Comparison of ENCODE assay signal across 8 mouse cellular contexts in genomic region chr17:12960331-12960873, GRCm38 (mm10). TPM values are rescaled to one million over a fixed set of nuclear protein-coding genes. Genes with fewer than 3 reads are reported as not detected.
DNase-seq lines count a peak whose midpoint lies in the region; ATAC-seq lines count a peak whose summit lies in the region.

Gene Acat2 (minus strand): TSS chr17:12960747.

- under 1% methylated on average over 42 of the region's 42 CpGs for WGBS in hindbrain, embryonic 15.5 days

- H3K36me3 ChIP-seq in hindbrain, embryonic 15.5 days = peaks cover 18% of the 10 kb centered on the region

- H3K9me3 ChIP-seq in hindbrain, embryonic 15.5 days = no peaks in the 10 kb centered on the region

- H3K27ac ChIP-seq in hindbrain, embryonic 15.5 days (replicated peaks) = peak within 1 kb of the TSS; percentile 96

- peak; percentile 99 for ATAC-seq in hindbrain, embryonic 15.5 days (ENCODE audit: low FRiP score, low read depth)

- peaks cover 22% of the 10 kb centered on the region for H3K4me1 ChIP-seq in hindbrain, embryonic 15.5 days (replicated peaks)

- H3K4me2 ChIP-seq in hindbrain, embryonic 15.5 days = peak within 1 kb of the TSS; percentile 88

- no peaks in the 10 kb centered on the region for H3K27me3 ChIP-seq in hindbrain, embryonic 15.5 days

- H3K4me3 ChIP-seq in hindbrain, embryonic 15.5 days = peak within 1 kb of the TSS; percentile 63

- H3K9ac ChIP-seq in hindbrain, embryonic 15.5 days = peak within 1 kb of the TSS; percentile 54

- peak; percentile 97 for DNase-seq in R1 (ENCODE audit: low read depth, low spot score)
- DNase-seq in cerebellum, postnatal 25 days = peak; percentile 97
- DNase-seq in frontal cortex, postnatal 36 days (ENCODE audit: low spot score in 2 of 2) = peak; percentile 94 to 96
- DNase-seq in left cerebral cortex, adult 11 months (ENCODE audit: low spot score) = peak; percentile 92
- DNase-seq in lung, postnatal 4 days = peak; percentile 95 to 96
- peak; percentile 86 for DNase-seq in retina, postnatal 7 days (ENCODE audit: low read depth, low spot score)
- peak; percentile 88 for DNase-seq in urinary bladder, adult 2 months (ENCODE audit: low spot score)

RNA-seq across cellular contexts. Expression of gene Acat2, which starts in this region (rescaled TPM):
- polyA plus RNA-seq in hindbrain, embryonic 15.5 days (2015; fragmentation: Nextera tagmentation; extraction: Ambion mirVana) = 331 and 333 TPM in 2 replicates
- polyA plus RNA-seq in urinary bladder, adult 2 months (2012; rRNA removed) = 19.6 and 24.7 TPM in 2 replicates

Comparison
In these comparisons a context has a peak if more than half of its experiments do, and no peak if none do; other contexts are left out.
1. Peak in every context shown above with its lines: DNase-seq, ATAC-seq, H3K4me3 ChIP-seq and H3K27ac ChIP-seq.
2. RNA of gene Acat2 (polyA plus RNA-seq): 331 to 333 TPM in hindbrain, embryonic 15.5 days; 19.6 to 24.7 TPM in urinary bladder, adult 2 months; every median in the first group is over 10 times any median in the second.